Mouse (Mus musculus) CH12.LX (cell line): ENCODE results near the gene Hoxd8. TPM values are rescaled to one million over a fixed set of nuclear protein-coding genes. Genes with fewer than 3 reads are reported as not detected.

ENCODE experiments used
- DNase-seq: peaks from one replicate; pipeline ENCODE4 v3.0.0-alpha.2; 2013; ENCODE audit errors: extremely low read depth
- H3K27ac ChIP-seq: 2 replicates; pipeline ENCODE4 v1.5.1; 2012; ENCODE audit warnings: low read depth, mild to moderate bottlenecking, control low read depth, moderate library complexity; ENCODE audit not compliant: insufficient read depth
- H3K27me3 ChIP-seq: replicated peaks from 2 replicates; pipeline ENCODE3; 2012; ENCODE audit warnings: inconsistent platforms
- H3K36me3 ChIP-seq, 2 experiments: replicated peaks in 1 of 2; 2 replicates each; pipeline versions ENCODE3 to v1.6.1; 2012; ENCODE audit warnings: inconsistent platforms in 1 of 2, low read length in 1 of 2, mild to moderate bottlenecking in 1 of 2, mixed read lengths in 1 of 2, moderate library complexity in 1 of 2; ENCODE audit not compliant: control insufficient read depth in 1 of 2, insufficient read depth in 1 of 2
- H3K4me1 ChIP-seq, 2 experiments: 2 replicates each; pipeline ENCODE4 v1.6.1; 2012; ENCODE audit warnings: inconsistent platforms in 1 of 2, moderate library complexity in 1 of 2; ENCODE audit not compliant: insufficient read depth in 2 of 2, control insufficient read depth in 1 of 2
- H3K4me2 ChIP-seq: 2 replicates; pipeline ENCODE4 v1.6.1; 2012; ENCODE audit warnings: low read depth, mild to moderate bottlenecking, control low read depth; ENCODE audit not compliant: poor library complexity, insufficient read depth, severe bottlenecking
- H3K4me3 ChIP-seq, 3 experiments: fragments of 150-350 bp in 1 of 3; sonication (generic) in 1 of 3; replicated peaks in 1 of 3; 2 replicates each; pipeline versions ENCODE3 to v1.5.1; 2011 to 2012; ENCODE audit warnings: low read depth in 2 of 3, low read length in 2 of 3, mild to moderate bottlenecking in 2 of 3, moderate library complexity in 2 of 3, control low read depth in 1 of 3, improper control_type of control experiment in 1 of 3, inconsistent platforms in 1 of 3, mixed read lengths in 1 of 3; ENCODE audit not compliant: poor library complexity in 1 of 3
- H3K79me2 ChIP-seq: replicated peaks from 2 replicates; pipeline ENCODE4 v1.6.1; 2012; ENCODE audit warnings: mild to moderate bottlenecking, moderate library complexity; ENCODE audit not compliant: control insufficient read depth, poor library complexity, insufficient read depth, severe bottlenecking; ENCODE audit errors: extremely low read depth
- H3K9ac ChIP-seq: 2 replicates; pipeline ENCODE4 v1.6.1; 2012; ENCODE audit warnings: low read depth, mild to moderate bottlenecking, control low read depth, moderate library complexity; ENCODE audit not compliant: insufficient read depth
- H3K9me3 ChIP-seq: replicated peaks from 2 replicates; pipeline ENCODE3; 2012; ENCODE audit warnings: low read length, inconsistent platforms, mixed read lengths
- BHLHE40 ChIP-seq: IDR thresholded peaks from 2 replicates; pipeline ENCODE4 v1.6.1; 2011; ENCODE audit warnings: mild to moderate bottlenecking, low read depth, low read length, improper control_type of control experiment
- GABPA ChIP-seq: IDR thresholded peaks from 2 replicates; pipeline ENCODE4 v1.6.1; 2012; ENCODE audit warnings: low read depth, low read length, improper control_type of control experiment, inconsistent platforms; ENCODE audit not compliant: insufficient replicate concordance
- IRF4 ChIP-seq: IDR thresholded peaks from 2 replicates; pipeline ENCODE4 v1.6.1; 2014; ENCODE audit warnings: low read depth, mild to moderate bottlenecking, inconsistent platforms, low read length, improper control_type of control experiment
- JUND ChIP-seq: conservative IDR thresholded peaks from 2 replicates; pipeline ENCODE4 v1.6.1; 2011; ENCODE audit warnings: low read depth, low read length, improper control_type of control experiment
- MAFK ChIP-seq: IDR thresholded peaks from 2 replicates; pipeline ENCODE4 v1.6.1; 2011; ENCODE audit warnings: low read length, improper control_type of control experiment; ENCODE audit not compliant: insufficient replicate concordance
- MAX ChIP-seq: IDR thresholded peaks from 2 replicates; pipeline ENCODE4 v1.6.1; 2011; ENCODE audit warnings: low read length, improper control_type of control experiment
- PAX5 ChIP-seq: IDR thresholded peaks from 2 replicates; pipeline ENCODE4 v1.6.1; 2012; ENCODE audit warnings: low read length, inconsistent platforms, mixed read lengths
- POLR2A ChIP-seq: IDR thresholded peaks from 2 replicates; pipeline ENCODE4 v1.6.1; 2011; ENCODE audit warnings: low read depth, mild to moderate bottlenecking, improper control_type of control experiment, low read length
- RAD21 ChIP-seq: IDR thresholded peaks from 2 replicates; pipeline ENCODE4 v1.6.1; 2011; ENCODE audit warnings: low read depth, mild to moderate bottlenecking, low read length, improper control_type of control experiment, moderate library complexity
- SMC3 ChIP-seq: IDR thresholded peaks from 2 replicates; pipeline ENCODE4 v1.6.1; 2011; ENCODE audit warnings: low read depth, low read length, improper control_type of control experiment
- TBP ChIP-seq: conservative IDR thresholded peaks from 2 replicates; pipeline ENCODE4 v1.6.1; 2011; ENCODE audit warnings: low read depth, low read length, improper control_type of control experiment
- TCF12 ChIP-seq: IDR thresholded peaks from 2 replicates; pipeline ENCODE4 v1.6.1; 2014; ENCODE audit warnings: low read depth, mild to moderate bottlenecking, inconsistent platforms, low read length, improper control_type of control experiment
- USF1 ChIP-seq: IDR thresholded peaks from 2 replicates; pipeline ENCODE4 v1.6.1; 2014; ENCODE audit warnings: low read depth, mild to moderate bottlenecking, inconsistent platforms, low read length, improper control_type of control experiment
- ZKSCAN1 ChIP-seq: IDR thresholded peaks from 2 replicates; pipeline ENCODE4 v1.6.1; 2012; ENCODE audit warnings: low read depth, inconsistent platforms, low read length, improper control_type of control experiment, borderline replicate concordance
- ZMIZ1 ChIP-seq: IDR thresholded peaks from 2 replicates; pipeline ENCODE4 v1.6.1; 2012; ENCODE audit warnings: low read depth, mild to moderate bottlenecking, inconsistent platforms, low read length, improper control_type of control experiment
- dilution Hi-C: fragments of 300-500 bp; cut with MboI; formaldehyde crosslinking; loops from 2 replicates; pipeline ENCODE4 v1.14.3; 2020; ENCODE audit warnings: low sequenced_read_pairs; ENCODE audit not compliant: extremely low pct_unique_long_range_greater_than_20kb, extremely low pct_ligation_motif_present
- in situ Hi-C: fragments of 300-500 bp; cut with MboI; formaldehyde crosslinking; loops from 3 replicates; pipeline ENCODE4 v1.14.3; 2019; ENCODE audit warnings: low sequenced_read_pairs, low pct_ligation_motif_present, low pct_unique_long_range_greater_than_20kb, mixed read lengths
- polyA plus RNA-seq: library from polyadenylated mRNA; unstranded; fragments of >175 nt; gene quantifications from 2 replicates; pipeline ENCODE4 v1.2.1, GENCODE M21; 2012; ENCODE audit warnings: low read depth; ENCODE audit not compliant: insufficient read length
- total RNA-seq, 2 experiments: library from RNA; depleted of rRNA; stranded (reverse); fragments of 300-350 nt in 1 of 2; fragments of >200 nt in 1 of 2; gene quantifications; 2 replicates each; pipeline ENCODE4 v1.2.3; 2012 to 2014

Hoxd8 gene
- total and polyA plus RNA-seq, 3 experiments: 0.20 to 0.31 TPM; not detected in 1

DNA sequence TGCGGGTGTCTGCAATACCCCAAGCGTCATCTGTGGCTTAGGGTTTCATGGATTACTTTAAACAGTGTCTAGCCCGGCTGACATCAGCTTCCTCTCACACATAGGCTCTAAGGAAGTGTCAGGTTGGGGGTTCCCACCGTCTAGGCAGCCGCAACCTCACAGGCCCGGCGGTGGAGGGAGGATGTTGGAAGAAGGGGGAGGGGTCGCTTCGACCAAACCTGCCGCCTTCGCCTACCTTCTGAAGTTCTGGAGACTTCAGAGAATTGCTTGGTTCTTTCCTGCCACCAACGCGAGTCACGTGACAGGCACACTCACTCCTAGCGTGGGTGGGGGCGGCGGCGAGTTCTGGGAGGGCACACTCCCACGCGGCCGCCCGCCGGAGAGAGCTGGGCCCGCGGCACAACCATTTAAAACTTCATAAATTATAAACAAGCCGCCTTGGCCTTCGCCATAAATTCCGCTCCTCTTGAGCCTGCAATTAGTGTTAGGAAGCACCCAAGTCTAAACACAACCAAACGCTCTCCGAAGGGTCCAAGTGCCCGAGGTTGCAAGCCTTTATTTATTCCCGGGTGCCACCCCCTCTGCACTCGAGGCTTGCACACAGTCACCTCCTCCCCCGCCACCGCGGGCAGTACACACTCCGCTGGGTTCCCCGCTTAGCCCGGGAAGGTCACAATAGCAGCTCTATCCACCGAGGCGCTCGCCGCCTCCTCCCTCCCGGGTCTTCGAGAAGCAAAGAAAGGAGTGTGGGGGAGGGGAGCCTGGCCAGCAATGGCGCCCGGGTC, 45.1 kb downstream of the Hoxd8 start:
- no peak for DNase-seq
- Histone ChIP-seq H3K27ac (no peak overlapping the region), H3K79me2 (no peaks in the 10 kb centered on the region), H3K27me3 (no peaks in the 10 kb centered on the region), H3K4me2 (no peak overlapping the region), H3K9ac (no peak overlapping the region), H3K36me3 (peaks cover 8 to 18% of the 10 kb centered on the region in 2 experiments), H3K4me1 (peaks cover 0 to 12% of the 10 kb centered on the region in 2 experiments; a peak in 2 of 4 replicates), H3K9me3 (peaks cover 8% of the 10 kb centered on the region), H3K4me3 (no peak overlapping the region)
- no peak for TF ChIP-seq GABPA
- no peak for TF ChIP-seq MAX
- no peak for TF ChIP-seq RAD21
- no peak for TF ChIP-seq TCF12
- TF ChIP-seq JUND: no peak
- no peak for TF ChIP-seq POLR2A
- no peak for TF ChIP-seq IRF4
- TF ChIP-seq BHLHE40: no peak
- in situ Hi-C loops: no loop called here
- dilution Hi-C loops: no loop called here

DNA sequence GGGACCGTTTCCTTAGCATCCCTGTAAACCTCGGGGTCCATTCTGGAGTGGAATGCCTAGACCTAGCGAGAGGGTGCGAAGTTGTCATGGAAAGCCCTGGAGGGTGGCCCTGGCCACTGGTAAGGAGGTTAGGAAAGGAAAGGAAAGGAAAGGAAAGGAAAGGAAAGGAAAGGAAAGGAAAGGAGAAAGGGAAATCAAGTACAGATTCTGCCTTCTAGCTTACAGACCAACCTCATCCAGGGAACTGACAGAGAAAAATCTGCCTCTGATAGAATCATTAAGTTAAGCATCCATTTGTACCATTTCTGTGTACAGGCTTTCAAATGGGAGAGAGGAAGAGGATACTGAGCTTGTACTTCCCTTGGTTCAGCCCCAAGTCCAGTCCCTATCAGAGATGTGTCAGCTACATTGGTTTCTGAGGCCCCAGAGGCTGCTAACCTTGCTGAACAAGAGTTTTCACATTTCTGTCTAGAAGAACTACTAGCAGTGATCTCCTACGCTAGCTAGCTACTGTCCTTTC, 46.4 kb downstream of the Hoxd8 start:
- Histone ChIP-seq H3K9ac (no peak overlapping the region), H3K27me3 (no peaks in the 10 kb centered on the region), H3K79me2 (no peaks in the 10 kb centered on the region), H3K4me3 (no peak overlapping the region), H3K4me1 (peaks cover 0 to 12% of the 10 kb centered on the region in 2 experiments; a peak in 2 of 4 replicates), H3K27ac (no peak overlapping the region), H3K9me3 (peaks cover 8% of the 10 kb centered on the region), H3K4me2 (no peak overlapping the region), H3K36me3 (peaks cover 8 to 16% of the 10 kb centered on the region in 2 experiments)
- in situ Hi-C loops (no loop called here), dilution Hi-C loops (no loop called here)
- TF ChIP-seq TCF12 (no peak), SMC3 (no peak), ZMIZ1 (no peak), IRF4 (no peak), MAX (no peak)
- DNase-seq: no peak

DNA sequence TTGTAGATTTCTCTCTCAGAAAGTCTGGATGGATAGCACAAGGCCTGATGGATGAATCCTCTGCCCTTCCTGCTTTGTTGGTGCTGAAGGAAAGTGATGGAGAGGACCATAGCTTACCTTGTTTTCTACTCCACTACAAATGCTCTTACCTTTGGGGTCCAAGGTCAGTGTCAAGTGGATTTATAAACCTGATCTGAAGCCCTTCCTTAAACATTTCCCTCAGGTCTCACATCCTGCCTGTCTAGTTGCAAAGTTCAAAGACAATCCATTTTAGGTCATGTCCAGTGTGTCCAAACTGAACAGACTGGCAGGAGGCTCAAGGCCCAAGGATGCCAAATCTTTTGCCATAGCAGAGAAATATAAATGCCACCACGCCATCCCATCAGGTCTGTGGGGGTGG, 47.4 kb downstream of the Hoxd8 start:
- H3K36me3 ChIP-seq: peaks cover under 1 to 7% of the 10 kb centered on the region in 2 experiments
- H3K4me1 ChIP-seq: peaks cover 0 to 12% of the 10 kb centered on the region in 2 experiments; a peak in 2 of 4 replicates
- no peak overlapping the region for H3K4me2 ChIP-seq
- H3K27me3 ChIP-seq: no peaks in the 10 kb centered on the region
- H3K79me2 ChIP-seq: no peaks in the 10 kb centered on the region
- no peak overlapping the region for H3K9ac ChIP-seq
- peaks cover under 1% of the 10 kb centered on the region for H3K9me3 ChIP-seq
- in situ Hi-C loops: no loop called here
- no peak for TF ChIP-seq PAX5
- TF ChIP-seq ZMIZ1: no peak
- no peak for TF ChIP-seq SMC3
- TF ChIP-seq ZKSCAN1: no peak
- no peak for TF ChIP-seq USF1
- TF ChIP-seq TBP: no peak
- no peak for TF ChIP-seq MAFK
- dilution Hi-C loops: no loop called here
- no peak overlapping the region for H3K4me3 ChIP-seq
- H3K27ac ChIP-seq: no peak overlapping the region
- DNase-seq: no peak
